Mouse (Mus musculus) brain, embryonic 14.5 days (tissue): ENCODE measurements around the gene Npas3. TPM values are rescaled to one million over a fixed set of nuclear protein-coding genes. Genes with fewer than 3 reads are reported as not detected.
A peak's percentile ranks its signal among the peaks of the same experiment; 100 is the strongest.

ENCODE experiments used
- DNase-seq: peaks from one replicate; pipeline ENCODE4 v3.0.0-alpha.2; 2011; ENCODE audit warnings: low read depth
- CTCF ChIP-seq: fragments of 200-500 bp; IDR thresholded peaks from 2 replicates; pipeline ENCODE4 v1.5.1; 2012; ENCODE audit warnings: inconsistent platforms, mild to moderate bottlenecking, moderate library complexity, borderline replicate concordance; ENCODE audit not compliant: insufficient read depth, insufficient read length; ENCODE audit errors: extremely low read depth
- POLR2A ChIP-seq: fragments of 200-500 bp; IDR thresholded peaks from 2 replicates; pipeline ENCODE4 v1.6.1; 2012; ENCODE audit warnings: mild to moderate bottlenecking, inconsistent platforms, borderline replicate concordance; ENCODE audit not compliant: poor library complexity, insufficient read depth, insufficient read length, severe bottlenecking; ENCODE audit errors: extremely low read depth
- polyA plus RNA-seq: library from polyadenylated mRNA; depleted of rRNA; stranded (reverse); fragments of >200 nt; gene quantifications from 2 replicates; pipeline ENCODE4 v1.2.3, GENCODE M21; 2012

The Npas3 gene
- polyA plus RNA-seq, 1 experiment, result 34.2 TPM

GRCm38 (mm10) chr12:53832590-53832989, 584.1 kb downstream of the Npas3 start:
- peak; percentile 79 for DNase-seq
- no peak for TF ChIP-seq POLR2A
- no peak for TF ChIP-seq CTCF

GRCm38 (mm10) chr12:53833348-53833747, 584.9 kb downstream of the Npas3 start:
- peak; percentile 89 for DNase-seq
- TF ChIP-seq POLR2A (no peak), CTCF (no peak)

GRCm38 (mm10) chr12:53836031-53836790, 587.7 kb downstream of the Npas3 start:
- peak; percentile 92 for DNase-seq
- TF ChIP-seq CTCF, result no peak

GRCm38 (mm10) chr12:53837408-53837807, 588.9 kb downstream of the Npas3 start:
- no peak for DNase-seq
- TF ChIP-seq CTCF, result no peak
- TF ChIP-seq POLR2A, result no peak

GRCm38 (mm10) chr12:53838541-53838940, 590.1 kb downstream of the Npas3 start:
- peak; percentile 44 for DNase-seq
- TF ChIP-seq CTCF, result no peak
- no peak for TF ChIP-seq POLR2A

GRCm38 (mm10) chr12:53841928-53842671, 593.6 kb downstream of the Npas3 start:
- DNase-seq, result peak; percentile 75
- no peak for TF ChIP-seq POLR2A

GRCm38 (mm10) chr12:53843626-53844025, 595.1 kb downstream of the Npas3 start:
- no peak for TF ChIP-seq CTCF
- TF ChIP-seq POLR2A, result no peak

GRCm38 (mm10) chr12:53846154-53846665, 597.7 kb downstream of the Npas3 start:
- TF ChIP-seq CTCF (no peak), POLR2A (no peak)
- no peak for DNase-seq

More at GRCm38 (mm10) chr12:53843626-53844025, 595.1 kb downstream of the Npas3 start:
- peak; percentile 73 for DNase-seq

GRCm38 (mm10) chr12:53849263-53849662, 600.8 kb downstream of the Npas3 start:
- no peak for DNase-seq
- no peak for TF ChIP-seq CTCF

- no peak for DNase-seq
- TF ChIP-seq POLR2A (no peak), CTCF (no peak)
Measured at GRCm38 (mm10) chr12:53852432-53852831, 604.0 kb downstream of the Npas3 start.

GRCm38 (mm10) chr12:53860176-53860575, 611.7 kb downstream of the Npas3 start:
- DNase-seq, result no peak
- TF ChIP-seq CTCF, result no peak
- no peak for TF ChIP-seq POLR2A

- DNase-seq, result peak; percentile 71
- no peak for TF ChIP-seq CTCF
- no peak for TF ChIP-seq POLR2A
Measured at GRCm38 (mm10) chr12:53862281-53862680, 613.8 kb downstream of the Npas3 start.
